Mouse (Mus musculus): Measurements from ENCODE around the gene Wdr53. TPM values are rescaled to one million over a fixed set of nuclear protein-coding genes. Genes with fewer than 3 reads are reported as not detected.

The Wdr53 gene
- polyA plus RNA-seq (2012; rRNA removed) = 2.3 and 2.5 TPM in 2 replicates

GRCm38 (mm10) chr16:32246952-32247370 lies at the start of gene Wdr53, which contains the start of gene Fbxo45:
Wdr53 (plus strand) TSS chr16:32247227.
Fbxo45 (minus strand) TSS chr16:32247158.

DNA sequence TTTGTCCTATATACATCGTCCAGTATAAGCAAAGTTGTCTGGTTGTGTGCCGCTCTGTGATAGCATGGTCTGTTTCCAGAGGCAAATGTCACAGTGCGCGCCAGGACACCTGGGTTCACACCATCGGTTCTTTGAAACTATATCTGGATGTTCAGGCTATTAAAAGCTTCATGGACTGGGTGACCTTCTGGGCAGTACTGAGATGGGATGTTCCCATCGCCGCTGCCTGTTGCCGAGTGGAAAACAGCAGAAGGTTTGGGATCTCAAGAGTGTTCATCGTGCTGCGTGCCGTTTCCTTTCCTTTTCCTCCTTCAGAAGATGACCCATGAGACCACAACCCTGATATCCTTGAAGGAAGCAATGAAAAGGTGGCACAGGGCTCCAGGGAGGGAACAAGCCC lies 24.3 kb downstream of the Wdr53 start, which contains the start of gene Smco1:
TSS of gene Smco1 (plus strand) at position 178 of the 400 bp plus-strand sequence.

DNA sequence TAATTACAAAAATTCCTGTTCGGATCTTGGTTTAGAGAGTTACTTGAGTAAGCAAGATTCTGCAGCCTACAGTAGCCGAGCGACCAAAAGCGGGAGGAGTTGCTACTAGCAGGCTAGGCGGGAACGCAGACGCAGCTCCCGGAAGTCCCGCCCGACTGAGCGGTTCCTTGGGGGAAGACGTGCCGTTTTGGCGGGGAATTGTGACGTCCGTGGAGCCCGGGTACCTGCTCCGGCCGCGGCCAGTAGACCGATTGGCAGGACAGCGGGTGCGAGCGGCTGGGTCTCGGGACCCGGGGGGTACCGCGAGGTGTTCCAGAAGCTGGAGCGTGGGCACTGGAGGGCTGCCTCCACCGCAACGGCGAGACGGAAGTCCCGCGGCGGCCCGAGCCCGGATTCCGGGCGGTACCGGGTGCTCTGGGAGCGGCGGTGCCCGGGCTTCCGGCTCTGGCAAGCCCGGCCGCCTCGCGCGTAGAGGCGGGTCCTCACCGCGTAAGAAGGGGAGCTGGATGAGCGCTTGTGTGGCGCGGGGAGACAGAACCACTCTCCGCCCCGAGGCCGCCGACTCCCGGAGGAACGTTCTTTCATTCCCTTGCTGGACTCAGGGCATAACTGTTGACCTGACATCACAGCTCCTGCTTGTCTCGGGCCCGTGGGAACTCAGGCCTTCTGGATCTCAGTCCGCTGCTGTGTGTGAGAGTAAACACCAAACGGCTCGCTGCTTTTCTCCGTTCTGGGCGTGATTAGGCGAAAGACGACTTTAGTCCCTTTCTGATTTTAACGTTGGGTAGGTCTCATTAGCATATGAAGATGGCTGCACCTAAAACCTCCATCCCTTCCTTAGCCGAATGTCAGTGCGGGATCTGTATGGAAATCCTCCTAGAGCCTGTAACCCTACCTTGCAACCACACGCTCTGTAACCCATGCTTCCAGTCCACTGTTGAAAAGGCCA lies 30.6 kb downstream of the Wdr53 start, which contains the start of gene Rnf168:
TSS of gene Rnf168 (plus strand) at position 152 of the 949 bp plus-strand sequence.

Other genes starting within 250 kb of the Wdr53 start
- gene Senp5, start 243.9 kb upstream of the Wdr53 start, polyA plus RNA-seq (2012; rRNA removed) = 4.7 and 5.2 TPM in 2 replicates
- 17.6 and 23.5 TPM in 2 replicates for gene Pak2, start 167.9 kb upstream of the Wdr53 start, polyA plus RNA-seq (2012; rRNA removed)
- 36.0 and 50.2 TPM in 2 replicates for gene Pigx, start 147.5 kb upstream of the Wdr53 start, polyA plus RNA-seq (2012; rRNA removed)
- gene Cep19, start 147.4 kb upstream of the Wdr53 start, polyA plus RNA-seq (2012; rRNA removed) = 9.7 and 19.0 TPM in 2 replicates
- 13.3 and 17.4 TPM in 2 replicates for gene Nrros, start 81.6 kb upstream of the Wdr53 start, polyA plus RNA-seq (2012; rRNA removed)
- not detected in 2 replicates for gene Bex6, start 67.4 kb upstream of the Wdr53 start, polyA plus RNA-seq (2012; rRNA removed)
- 5.5 and 6.2 TPM in 2 replicates for gene Fbxo45, start 69 bp upstream of the Wdr53 start, polyA plus RNA-seq (2012; rRNA removed)
- not detected in 2 replicates for gene Smco1, start 24.2 kb downstream of the Wdr53 start, polyA plus RNA-seq (2012; rRNA removed)
- 10.2 and 12.0 TPM in 2 replicates for gene Rnf168, start 30.2 kb downstream of the Wdr53 start, polyA plus RNA-seq (2012; rRNA removed)
- gene Ubxn7, start 85.0 kb downstream of the Wdr53 start, polyA plus RNA-seq (2012; rRNA removed) = 13.4 and 25.9 TPM in 2 replicates
- gene Tm4sf19, start 153.3 kb downstream of the Wdr53 start, polyA plus RNA-seq (2012; rRNA removed) = 0.10 and 0.36 TPM in 2 replicates
- 5.3 and 7.5 TPM in 2 replicates for gene Tctex1d2, start 172.5 kb downstream of the Wdr53 start, polyA plus RNA-seq (2012; rRNA removed)
- gene Pcyt1a, start 183.7 kb downstream of the Wdr53 start, polyA plus RNA-seq (2012; rRNA removed) = 56.1 and 59.6 TPM in 2 replicates
- gene Slc51a, start 240.7 kb downstream of the Wdr53 start, polyA plus RNA-seq (2012; rRNA removed) = 0.19 and 0.28 TPM in 2 replicates
- not detected in 2 replicates for gene Zdhhc19, start 249.0 kb downstream of the Wdr53 start, polyA plus RNA-seq (2012; rRNA removed)

All from ovary, adult 2 months (tissue).